Mouse (Mus musculus): Measurements from ENCODE around the gene Cox10.
A peak's percentile ranks its signal among the peaks of the same experiment; 100 is the strongest.

The Cox10 gene

GRCm38 (mm10) chr11:64047432-64047831 is 31.8 kb downstream of the Cox10 start:
- no peak for DNase-seq (ENCODE audit: low spot score in 2 of 2)

GRCm38 (mm10) chr11:64045041-64045440 is 34.2 kb downstream of the Cox10 start:
- DNase-seq (ENCODE audit: low spot score in 2 of 2): no peak

GRCm38 (mm10) chr11:64044024-64044423 is 35.2 kb downstream of the Cox10 start:
- no peak for DNase-seq (ENCODE audit: low spot score in 2 of 2)

DNA sequence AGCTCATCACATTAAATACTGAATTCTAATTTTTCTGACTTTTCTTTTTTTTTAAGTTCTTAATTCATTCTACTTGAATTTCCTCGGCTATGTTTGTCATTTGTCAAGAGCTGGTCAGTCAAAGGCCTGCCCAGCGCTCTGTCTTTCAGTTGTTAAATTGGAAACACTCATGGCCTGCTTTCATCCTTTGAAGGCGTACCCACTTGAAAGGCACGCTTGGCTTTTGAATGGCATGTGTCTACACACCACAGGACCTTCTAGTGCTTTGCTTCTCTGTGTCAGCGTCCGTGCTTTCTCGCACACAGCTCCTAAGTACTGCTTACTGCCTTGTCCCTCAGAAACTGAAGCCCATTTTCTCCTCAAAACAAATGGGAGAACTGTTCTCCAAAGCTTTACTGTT is 38.0 kb downstream of the Cox10 start:
- no peak for DNase-seq (ENCODE audit: low spot score in 2 of 2)

DNA sequence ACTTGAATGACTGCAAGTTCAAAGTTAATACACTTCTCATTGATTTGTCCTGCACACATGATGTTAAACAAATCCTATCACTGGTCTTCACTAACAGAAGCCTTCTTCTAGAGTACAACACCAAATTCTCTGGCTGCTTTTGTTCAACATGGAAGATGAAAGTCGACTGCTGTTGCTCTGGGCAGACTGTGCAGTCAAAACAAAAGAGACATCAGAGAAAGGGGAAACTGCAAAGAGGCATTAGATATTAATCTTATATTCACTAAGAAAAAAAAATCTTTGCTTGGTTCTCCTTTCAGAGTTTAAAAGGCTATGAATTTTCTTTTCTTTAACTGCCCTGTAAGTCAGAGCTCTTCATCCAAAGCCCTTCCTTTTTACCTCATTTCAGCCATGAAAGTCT is 39.7 kb downstream of the Cox10 start:
- DNase-seq (ENCODE audit: low spot score in 2 of 2): no peak

GRCm38 (mm10) chr11:64037471-64038125 is 41.7 kb downstream of the Cox10 start:
- no peak for DNase-seq (ENCODE audit: low spot score in 2 of 2)

DNA sequence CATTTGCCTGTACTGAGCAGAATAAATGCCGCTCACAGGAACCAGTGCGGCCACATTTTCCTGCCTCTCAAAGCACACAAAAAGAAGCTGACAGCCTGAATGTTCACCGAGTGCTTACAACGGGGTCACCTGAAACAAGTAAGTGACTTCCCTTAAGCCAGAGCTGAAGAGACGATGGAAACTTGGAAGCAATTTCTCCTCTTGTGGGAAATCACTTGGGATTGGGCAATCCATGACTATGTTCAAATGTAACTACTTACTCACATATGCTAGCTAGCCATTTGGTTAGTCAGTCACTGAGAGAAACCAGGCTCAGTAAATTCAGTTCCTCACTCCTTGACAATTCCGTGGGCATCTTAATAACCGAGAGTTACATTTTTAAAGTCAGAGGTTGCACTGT is 43.0 kb downstream of the Cox10 start:
- DNase-seq (ENCODE audit: low spot score in 2 of 2): no peak

- no peak for DNase-seq (ENCODE audit: low spot score in 2 of 2)
These were observed 43.6 kb downstream of the Cox10 start for GRCm38 (mm10) chr11:64035709-64036108.

- DNase-seq (ENCODE audit: low spot score in 2 of 2): no peak
These were observed 44.6 kb downstream of the Cox10 start for GRCm38 (mm10) chr11:64034686-64035085.

- no peak for DNase-seq (ENCODE audit: low spot score in 2 of 2)
These were observed 51.8 kb downstream of the Cox10 start for GRCm38 (mm10) chr11:64027423-64027822.

DNA sequence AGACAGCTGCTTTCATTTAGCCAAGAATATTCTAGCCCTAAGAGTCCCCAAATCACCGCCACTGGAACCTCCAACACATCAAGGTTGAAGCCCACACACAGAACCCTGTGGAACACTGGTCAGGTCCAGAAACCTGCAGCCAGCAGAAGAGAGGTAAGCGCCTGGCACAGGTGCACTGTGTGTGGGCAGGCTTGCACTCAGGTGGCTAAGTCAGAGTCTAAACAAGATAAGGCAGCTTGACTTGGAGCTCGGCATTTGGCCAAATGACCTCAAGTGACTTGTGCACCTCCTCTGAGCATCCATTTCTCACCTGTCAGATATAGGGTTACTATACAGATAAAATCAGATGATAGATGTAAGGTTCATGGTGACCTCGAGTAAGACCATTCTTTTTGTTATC is 53.4 kb downstream of the Cox10 start:
- DNase-seq (ENCODE audit: low spot score in 2 of 2): no peak

- DNase-seq (ENCODE audit: low spot score in 2 of 2): no peak
These were observed 54.7 kb downstream of the Cox10 start for GRCm38 (mm10) chr11:64024575-64024974.

DNA sequence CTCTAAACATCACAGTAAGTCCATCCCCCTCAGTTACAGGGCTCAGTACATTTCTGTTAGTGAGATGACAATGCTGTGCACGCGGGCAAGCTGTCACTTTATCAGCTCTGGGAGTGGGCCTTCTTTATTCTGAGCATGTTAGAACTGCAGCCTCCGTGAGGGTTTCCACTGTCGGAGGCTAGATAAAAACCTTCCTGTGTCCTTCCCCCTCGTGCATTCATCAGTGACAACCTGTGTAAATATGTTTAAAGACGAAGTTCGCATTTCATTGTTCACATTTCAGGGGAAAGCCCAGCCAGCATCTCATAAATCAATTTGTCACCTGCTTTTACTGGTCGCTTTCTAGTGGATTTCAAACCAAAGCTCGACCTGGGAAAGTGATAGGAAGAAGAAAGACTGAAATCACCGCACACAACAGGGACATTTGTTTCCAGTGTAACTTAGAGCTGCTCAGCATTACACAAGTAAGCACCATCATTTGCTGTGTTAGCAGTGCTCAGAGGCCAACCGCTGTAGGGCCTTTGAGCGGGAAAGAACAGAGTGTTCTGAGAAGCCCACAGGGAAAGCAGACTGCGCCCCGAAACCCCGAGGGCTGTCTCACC is 55.8 kb downstream of the Cox10 start:
- DNase-seq (ENCODE audit: low spot score in 2 of 2): no peak

- DNase-seq (ENCODE audit: low spot score in 2 of 2): no peak
These were observed 56.7 kb downstream of the Cox10 start for GRCm38 (mm10) chr11:64022403-64023047.

DNA sequence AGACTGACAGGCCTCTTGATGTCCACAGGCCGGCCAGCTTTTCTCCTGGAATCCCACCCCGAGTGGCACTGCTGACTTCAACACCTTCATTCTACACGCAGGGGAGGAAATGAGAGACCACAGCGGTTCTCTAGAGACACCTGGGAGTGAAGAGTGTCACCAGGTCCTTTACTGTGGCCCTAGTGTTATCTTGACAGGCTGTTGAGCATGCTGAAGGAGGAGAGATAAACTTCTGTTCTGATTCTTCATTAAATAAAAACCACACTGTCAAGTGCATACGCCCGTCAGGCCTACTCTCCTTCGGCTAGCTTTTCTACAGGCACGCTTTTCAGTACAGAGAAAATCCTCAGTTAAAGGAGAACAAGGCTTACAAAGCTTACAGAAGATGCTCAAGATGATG is 60.0 kb downstream of the Cox10 start:
- no peak for DNase-seq (ENCODE audit: low spot score in 2 of 2)

DNA sequence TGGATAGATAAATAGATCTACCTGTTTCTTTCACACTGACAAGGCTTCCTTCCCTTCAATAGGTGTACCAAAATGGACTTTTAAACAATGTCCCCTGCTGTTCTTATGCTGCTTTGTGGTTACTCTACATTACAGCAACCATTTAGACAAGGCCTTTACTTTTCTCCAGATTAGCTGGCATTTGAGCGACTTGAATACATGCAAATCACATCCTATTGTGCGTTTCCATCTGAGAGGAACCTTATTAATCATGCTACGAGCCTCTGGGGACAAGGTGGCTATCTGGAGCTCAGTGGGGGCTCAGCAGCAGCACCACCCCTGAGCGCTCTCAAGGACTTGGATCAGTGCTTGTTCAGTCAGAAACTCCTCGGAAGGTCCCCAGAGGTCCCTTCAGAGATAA is 61.1 kb downstream of the Cox10 start:
- DNase-seq (ENCODE audit: low spot score in 2 of 2): no peak

DNA sequence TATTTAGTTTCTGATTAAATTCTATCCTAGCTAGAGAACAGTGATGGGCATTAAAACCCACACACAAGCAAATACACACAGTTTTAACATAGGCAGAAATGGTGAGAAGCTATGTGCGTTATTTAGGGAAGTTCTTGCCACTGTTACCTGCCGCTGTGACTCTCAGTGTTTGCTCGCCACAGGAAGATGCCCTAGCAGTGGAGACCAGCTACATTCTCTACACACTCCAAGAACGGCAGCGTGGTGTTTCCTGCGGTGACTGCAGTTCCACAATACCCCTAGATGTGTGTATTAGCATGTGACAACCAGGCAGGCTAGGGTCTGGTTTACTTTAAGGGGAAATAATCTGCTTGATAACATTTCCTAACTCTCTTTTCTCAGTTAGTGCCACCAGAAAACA is 64.0 kb downstream of the Cox10 start:
- DNase-seq (ENCODE audit: low spot score in 2 of 2): no peak

DNA sequence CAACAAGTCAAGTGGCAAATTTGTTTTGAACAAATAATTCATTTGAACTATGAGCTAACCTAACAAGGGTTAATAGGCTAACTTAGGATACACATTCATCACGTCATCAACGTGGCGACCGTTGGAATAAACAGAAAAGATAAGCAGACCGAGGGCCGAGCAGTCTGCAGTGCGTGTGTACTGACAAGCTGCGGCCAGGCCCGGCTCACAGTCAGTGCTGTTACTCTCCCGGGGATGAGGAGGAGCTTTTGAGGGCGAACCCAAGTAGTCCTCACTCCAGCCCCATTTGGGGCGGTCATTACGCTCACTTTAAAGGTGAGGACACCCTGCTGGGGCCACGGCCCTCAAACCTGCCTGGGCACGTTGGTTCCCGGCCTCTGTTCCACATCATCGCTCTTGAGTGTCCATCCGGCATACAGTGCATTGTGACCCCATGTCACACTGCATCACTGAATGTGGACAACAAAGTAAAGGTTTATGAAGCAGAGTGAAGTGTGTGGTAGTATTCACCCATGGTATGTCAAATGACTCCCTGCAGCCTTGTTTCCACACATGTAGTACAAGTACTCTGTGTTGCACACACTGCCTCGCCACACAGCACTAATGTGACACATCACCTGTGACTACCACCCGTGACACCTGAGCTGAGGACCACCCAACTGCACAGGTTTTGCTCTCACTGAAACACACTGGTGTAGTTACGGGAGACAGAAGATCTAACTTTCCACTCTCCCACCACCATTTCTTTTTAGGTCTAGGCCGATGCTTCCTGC is 68.4 kb downstream of the Cox10 start:
- DNase-seq (ENCODE audit: low spot score in 2 of 2): peak in 1 of 2 experiments; percentile 58

DNA sequence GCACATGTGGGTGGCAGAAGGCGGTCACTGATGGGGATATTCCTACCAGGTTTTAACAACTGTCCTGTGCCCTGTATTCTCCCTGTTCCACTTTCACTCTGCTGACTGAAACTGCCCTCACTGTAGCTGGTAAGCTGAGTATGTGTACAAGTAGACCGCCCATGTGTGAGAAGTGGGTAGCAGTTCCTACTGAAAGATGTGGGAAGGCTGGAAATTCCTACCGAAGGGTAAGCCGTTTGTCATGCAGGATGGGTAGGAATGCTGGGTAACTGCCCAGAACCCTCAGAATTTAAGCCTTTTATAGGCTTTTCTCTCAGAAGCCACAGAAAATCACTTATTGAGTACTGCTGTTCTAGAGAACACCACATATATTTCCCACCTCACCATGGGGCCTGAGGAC is 75.1 kb downstream of the Cox10 start:
- peak in 1 of 2 experiments; percentile 38 for DNase-seq (ENCODE audit: low spot score in 2 of 2)

DNA sequence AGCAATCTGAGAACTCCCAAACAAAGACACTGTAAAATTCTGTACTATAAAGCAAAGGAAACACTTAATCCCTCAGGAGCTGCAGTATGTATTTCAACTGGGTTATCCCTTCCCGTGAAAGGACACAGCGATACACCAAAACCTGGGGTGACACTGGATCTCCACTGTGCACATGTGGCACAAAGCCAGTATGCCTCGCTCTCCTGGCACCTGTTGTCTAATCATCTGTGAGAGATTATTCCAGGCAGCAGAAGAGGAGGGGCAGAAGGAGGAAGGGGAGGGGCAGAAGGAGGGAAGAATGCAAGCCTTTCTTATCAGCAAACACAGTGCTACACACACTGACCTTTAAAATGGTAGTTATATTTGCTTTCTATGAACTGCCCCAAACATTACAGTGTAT is 75.8 kb downstream of the Cox10 start:
- peak in 1 of 2 experiments; percentile 56 for DNase-seq (ENCODE audit: low spot score in 2 of 2)

GRCm38 (mm10) chr11:64002629-64003028 is 76.6 kb downstream of the Cox10 start:
- peak in 1 of 2 experiments; percentile 44 for DNase-seq (ENCODE audit: low spot score in 2 of 2)

DNA sequence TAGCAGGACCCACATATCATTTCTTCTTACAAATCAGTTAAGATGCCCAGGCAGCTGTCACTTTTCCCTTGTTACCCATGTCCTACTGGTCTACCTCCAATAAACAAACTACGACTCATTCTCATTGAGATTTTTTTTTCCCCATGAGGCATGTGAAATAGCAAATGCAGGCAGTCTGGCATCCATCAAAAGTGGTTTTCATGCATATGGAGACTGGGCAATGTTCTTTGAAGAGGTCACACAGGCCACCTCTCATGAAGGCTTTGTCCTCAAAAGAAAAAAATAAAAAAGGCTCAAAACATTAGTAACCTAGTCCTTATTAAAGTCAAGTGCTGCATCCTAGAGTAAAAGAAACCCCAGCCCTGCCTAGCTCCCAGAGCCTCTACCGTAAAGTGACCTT is 78.2 kb downstream of the Cox10 start:
- no peak for DNase-seq (ENCODE audit: low spot score in 2 of 2)

Measured in urinary bladder, postnatal 4 days (tissue).